8 mouse cellular contexts compared by ENCODE assay signal in genomic region chr2:124927882-124928758, GRCm38 (mm10).
DNase-seq lines count a peak whose midpoint lies in the region; ATAC-seq lines count a peak whose summit lies in the region.

No protein-coding gene starts in this region.

- peak; percentile 36 for DNase-seq in cerebellum, adult 11 months
- DNase-seq in brain, adult 2 months (ENCODE audit: low read depth, low spot score) = peak; percentile 85
- DNase-seq in fibroblast of lung, adult 2 months (ENCODE audit: low read depth) = peak; percentile 39
- peak; percentile 61 for DNase-seq in layer of hippocampus, adult 9-11 months
- peak; percentile 87 for DNase-seq in lung, postnatal 36 days
- peak; percentile 27 to 29 for DNase-seq in right cerebral cortex, postnatal 36 days (ENCODE audit: low spot score in 2 of 2)

- ATAC-seq in cerebellum, adult (ENCODE audit: insufficient number of reproducible peaks, low FRiP score, low TSS enrichment) = no peak
- ATAC-seq in hematopoietic stem cell, adult 5-6 weeks (replicated peaks in 1 of 2; ENCODE audit: insufficient read depth in 1 of 2, low FRiP score in 2 of 2, low TSS enrichment in 1 of 2, low read depth in 1 of 2, poor library complexity in 2 of 2, severe bottlenecking in 2 of 2) = peak; percentile 58 to 71; a peak in 2 of 4 replicates

Comparison
In these comparisons a context has a peak if more than half of its experiments do, and no peak if none do; other contexts are left out.
1. DNase-seq: peak in every context shown above with its lines; median percentile 87 in lung, postnatal 36 days; 85 in brain, adult 2 months; 61 in layer of hippocampus, adult 9-11 months; 39 in fibroblast of lung, adult 2 months; 36 in cerebellum, adult 11 months; 28 in right cerebral cortex, postnatal 36 days.